Mouse (Mus musculus) forebrain, embryonic 11.5 days (tissue): ENCODE measurements around the gene Rpl24. TPM values are rescaled to one million over a fixed set of nuclear protein-coding genes. Genes with fewer than 3 reads are reported as not detected.

Experiments used
- ATAC-seq: fragments of 200-750 bp; cut with Nextera tagmentation; replicated peaks from 2 replicates; pipeline ENCODE4 v1.8.0; 2017; ENCODE audit warnings: moderate TSS enrichment; ENCODE audit not compliant: low FRiP score
- DNase-seq: peaks from one replicate; pipeline ENCODE4 v3.0.0-alpha.2; 2017; ENCODE audit warnings: low spot score
- H3K27ac ChIP-seq: fragments of 300-500 bp; sonication (generic); 2 replicates; pipeline ENCODE4 v1.5.1; 2014; ENCODE audit warnings: low read depth, low read length
- H3K27me3 ChIP-seq: fragments of 300-500 bp; sonication (generic); 2 replicates; pipeline ENCODE4 v1.6.1; 2014; ENCODE audit warnings: mild to moderate bottlenecking, low read length, mixed read lengths; ENCODE audit not compliant: control insufficient read depth, insufficient read depth
- H3K36me3 ChIP-seq: fragments of 300-500 bp; sonication (generic); 2 replicates; pipeline ENCODE4 v1.6.1; 2014; ENCODE audit warnings: mild to moderate bottlenecking, low read length, moderate library complexity, mixed read lengths; ENCODE audit not compliant: control insufficient read depth, insufficient read depth
- H3K4me1 ChIP-seq: fragments of 300-500 bp; sonication (generic); replicated peaks from 2 replicates; pipeline ENCODE4 v1.6.1; 2014; ENCODE audit warnings: low read length, mixed read lengths; ENCODE audit not compliant: control insufficient read depth, insufficient read depth
- H3K4me2 ChIP-seq: fragments of 300-500 bp; sonication (generic); 2 replicates; pipeline ENCODE4 v1.6.1; 2014; ENCODE audit warnings: low read depth, mild to moderate bottlenecking, low read length, moderate library complexity, mixed read lengths; ENCODE audit not compliant: severe bottlenecking
- H3K4me3 ChIP-seq: fragments of 300-500 bp; sonication (generic); 2 replicates; pipeline ENCODE4 v1.5.1; 2014; ENCODE audit warnings: low read depth, low read length
- H3K9ac ChIP-seq: fragments of 300-500 bp; sonication (generic); 2 replicates; pipeline ENCODE4 v1.6.1; 2014; ENCODE audit warnings: low read length
- H3K9me3 ChIP-seq: fragments of 300-500 bp; sonication (generic); 2 replicates; pipeline ENCODE4 v1.6.1; 2016; ENCODE audit warnings: low read length, mixed read lengths; ENCODE audit not compliant: control insufficient read depth
- WGBS: fragments of 180-500 bp; shearing (Covaris S2); extraction: QIAGEN DNeasy Blood & Tissue Kit; methylation state at CpG from one replicate; pipeline ENCODE4 v1.1.7; 2014; 5-methylcytosine and 5-hydroxymethylcytosine counted together
- polyA plus RNA-seq: library from polyadenylated mRNA; unstranded; fragments of >200 nt; fragmentation: Nextera tagmentation; extraction: Ambion mirVana; gene quantifications from 2 replicates; pipeline ENCODE4 v1.2.1, GENCODE M21; 2014

The Rpl24 gene
- polyA plus RNA-seq, 1 experiment from 2014 or later: 776 TPM

DNA sequence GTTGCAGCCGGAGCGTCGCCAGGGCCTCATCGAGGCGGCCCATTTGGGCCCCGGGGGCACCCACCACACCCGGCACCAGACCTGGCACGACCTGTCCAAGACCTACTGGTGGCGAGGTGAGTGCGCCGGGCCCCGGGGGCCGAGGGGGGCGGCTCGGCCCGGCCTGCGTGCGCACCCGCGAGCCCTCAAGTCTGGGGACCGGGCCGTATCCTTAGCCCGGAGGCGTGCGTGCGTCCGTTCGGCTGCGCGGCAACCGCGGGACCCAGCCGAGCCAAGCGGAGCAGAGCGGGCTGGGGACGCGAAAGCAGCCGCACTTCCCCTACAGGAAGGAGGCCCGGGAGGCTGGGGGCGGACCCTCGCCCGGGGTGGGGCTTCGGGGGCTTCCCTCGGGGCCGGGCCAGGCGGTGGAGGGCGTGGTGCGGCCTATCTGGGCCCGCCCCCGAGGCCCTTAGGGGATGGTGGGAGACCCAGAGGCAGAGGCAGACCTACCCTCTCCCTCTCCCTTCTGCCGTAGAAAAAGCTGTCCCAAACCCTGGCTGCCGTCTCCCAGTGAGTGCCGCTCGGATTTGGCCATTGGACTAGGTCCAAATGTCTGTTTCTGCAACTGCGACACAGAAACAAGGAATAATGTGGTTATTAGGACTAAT lies 8.3 kb downstream of the Rpl24 start:
- H3K4me1 ChIP-seq: peaks cover 10% of the 10 kb centered on the region; the same call in 1 of the 2 replicates
- peaks cover 14% of the 10 kb centered on the region; the same call in 1 of the 2 replicates for H3K36me3 ChIP-seq
- DNase-seq: peak; percentile 94
- H3K27me3 ChIP-seq: no peaks in the 10 kb centered on the region
- H3K27ac ChIP-seq: peak overlapping the region; percentile 77
- WGBS: 0% methylated on average over 52 of the region's 55 CpGs
- peak overlapping the region; percentile 99 for H3K4me3 ChIP-seq
- peak; percentile 86 for ATAC-seq
- H3K9me3 ChIP-seq: no peaks in the 10 kb centered on the region
- H3K9ac ChIP-seq: peak overlapping the region; percentile 87
- peak overlapping the region; percentile 60 for H3K4me2 ChIP-seq

DNA sequence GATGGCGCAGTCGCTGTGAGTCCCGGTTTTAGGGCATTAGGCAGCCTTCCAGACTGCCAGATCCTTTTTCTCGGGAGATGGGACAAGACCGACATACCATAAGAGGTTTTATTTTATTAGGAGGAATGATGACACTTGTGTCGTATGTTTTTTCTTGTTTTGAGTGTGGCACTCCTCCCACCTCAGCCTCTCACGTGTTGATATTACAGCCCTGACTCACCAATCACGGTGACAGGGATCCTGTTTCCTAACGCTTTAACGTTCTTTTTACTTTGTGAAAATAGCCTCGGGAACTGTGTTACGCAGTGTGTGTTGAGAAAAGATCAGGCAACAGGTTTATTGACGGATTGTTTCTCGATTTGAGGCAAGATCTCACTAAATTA lies 8.8 kb downstream of the Rpl24 start:
- peaks cover 14% of the 10 kb centered on the region; the same call in 1 of the 2 replicates for H3K36me3 ChIP-seq
- no peak for ATAC-seq
- peak overlapping the region; percentile 60 for H3K4me2 ChIP-seq
- H3K27me3 ChIP-seq: no peaks in the 10 kb centered on the region
- H3K9me3 ChIP-seq: no peaks in the 10 kb centered on the region
- H3K9ac ChIP-seq: peak overlapping the region; percentile 87
- 12% methylated on average over 14 of the region's 14 CpGs for WGBS
- H3K27ac ChIP-seq: no peak overlapping the region
- H3K4me3 ChIP-seq: peak overlapping the region; percentile 99
- DNase-seq: no peak
- H3K4me1 ChIP-seq: peaks cover 10% of the 10 kb centered on the region; the same call in 1 of the 2 replicates

DNA sequence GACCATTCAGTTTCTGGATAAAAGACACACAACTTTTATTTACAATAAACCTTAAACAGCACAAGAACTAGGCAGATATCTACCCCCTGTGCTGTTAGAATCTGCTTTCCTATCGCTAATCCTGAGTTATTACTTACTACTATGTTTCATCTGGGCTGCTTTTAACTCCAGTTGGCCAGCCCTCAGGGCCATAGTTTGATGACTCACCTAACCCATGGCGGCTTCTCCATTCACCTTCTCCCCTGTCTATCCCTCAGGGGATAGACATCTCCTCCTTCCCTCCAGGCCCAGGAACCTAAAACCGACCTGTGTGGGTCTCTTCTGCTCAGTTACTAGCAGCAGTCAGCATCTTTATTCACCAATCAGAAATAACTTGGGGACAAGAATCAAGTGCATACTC lies 19.9 kb downstream of the Rpl24 start:
- H3K9me3 ChIP-seq: no peaks in the 10 kb centered on the region
- ATAC-seq (no peak), DNase-seq (no peak)
- 93% methylated on average over 3 of the region's 3 CpGs for WGBS
- H3K27me3 ChIP-seq: no peaks in the 10 kb centered on the region
- H3K4me2 ChIP-seq: no peak overlapping the region
- H3K36me3 ChIP-seq: peaks cover 4% of the 10 kb centered on the region; the same call in 1 of the 2 replicates
- no peak overlapping the region for H3K27ac ChIP-seq
- H3K4me3 ChIP-seq: no peak overlapping the region
- no peaks in the 10 kb centered on the region for H3K4me1 ChIP-seq
- no peak overlapping the region for H3K9ac ChIP-seq

DNA sequence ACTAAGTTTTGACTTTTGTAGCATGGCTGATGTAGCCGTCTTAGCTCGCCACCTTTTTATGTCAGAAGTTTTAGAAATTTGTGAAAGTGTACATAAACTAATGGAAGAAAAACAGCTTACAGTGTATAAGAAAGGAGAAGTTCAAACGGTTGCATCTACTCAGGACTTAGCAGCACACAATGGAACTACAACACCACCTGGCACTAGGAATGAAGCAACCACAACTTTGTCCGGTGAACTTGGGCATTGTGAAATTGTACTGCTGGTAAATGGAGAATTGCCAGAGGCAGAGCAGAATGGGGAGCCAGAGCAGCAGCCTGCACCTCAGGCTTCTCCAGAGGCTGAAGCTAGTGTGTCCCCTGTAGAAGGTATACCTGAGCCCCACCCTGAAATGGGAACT lies 24.2 kb downstream of the Rpl24 start:
- 94% methylated on average over 4 of the region's 4 CpGs for WGBS
- H3K27me3 ChIP-seq: no peaks in the 10 kb centered on the region
- no peak overlapping the region for H3K4me2 ChIP-seq
- no peak overlapping the region for H3K4me3 ChIP-seq
- H3K36me3 ChIP-seq: peaks cover 4% of the 10 kb centered on the region; the same call in 1 of the 2 replicates
- ATAC-seq: no peak
- no peaks in the 10 kb centered on the region for H3K4me1 ChIP-seq
- no peak overlapping the region for H3K9ac ChIP-seq
- H3K9me3 ChIP-seq: no peaks in the 10 kb centered on the region
- H3K27ac ChIP-seq: no peak overlapping the region
- no peak for DNase-seq

DNA sequence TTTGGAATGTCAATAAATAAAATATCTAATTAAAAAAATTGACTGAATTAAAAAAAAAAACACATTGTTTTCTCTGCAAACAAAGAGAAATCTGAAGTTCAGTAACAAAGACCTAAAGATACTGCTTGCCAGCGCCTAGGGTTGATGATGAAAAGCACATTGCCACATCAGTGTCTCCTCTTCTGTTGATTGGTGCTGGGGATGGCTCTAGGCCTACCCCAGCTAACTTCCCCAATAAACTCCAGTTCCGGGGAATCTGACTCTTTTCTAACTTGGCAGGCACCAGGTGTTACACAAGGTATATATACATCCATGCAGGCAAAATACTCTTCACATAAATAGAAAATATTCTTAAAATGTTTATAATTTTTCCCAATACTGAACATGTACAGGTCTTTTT lies 28.2 kb downstream of the Rpl24 start:
- peaks cover 4% of the 10 kb centered on the region; the same call in 1 of the 2 replicates for H3K36me3 ChIP-seq
- WGBS: 87% methylated on average over 2 of the region's 2 CpGs
- H3K9me3 ChIP-seq: no peaks in the 10 kb centered on the region
- H3K4me2 ChIP-seq: no peak overlapping the region
- no peak overlapping the region for H3K4me3 ChIP-seq
- DNase-seq: no peak
- H3K27me3 ChIP-seq: no peaks in the 10 kb centered on the region
- no peak overlapping the region for H3K27ac ChIP-seq
- H3K4me1 ChIP-seq: no peaks in the 10 kb centered on the region
- no peak overlapping the region for H3K9ac ChIP-seq
- no peak for ATAC-seq

DNA sequence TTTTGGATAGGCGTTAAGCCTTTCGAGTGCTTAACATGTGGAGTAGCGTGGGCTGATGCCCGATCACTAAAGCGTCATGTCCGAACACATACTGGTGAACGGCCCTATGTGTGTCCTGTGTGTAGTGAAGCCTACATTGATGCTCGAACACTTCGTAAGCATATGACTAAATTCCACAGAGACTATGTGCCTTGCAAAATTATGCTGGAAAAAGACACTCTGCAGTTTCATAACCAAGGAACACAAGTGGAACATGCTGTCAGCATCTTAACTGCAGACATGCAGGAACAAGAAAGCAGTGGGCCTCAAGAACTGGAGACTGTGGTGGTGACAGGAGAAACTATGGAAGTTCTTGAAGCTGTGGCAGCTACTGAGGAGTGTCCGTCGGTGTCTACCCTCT lies 40.7 kb downstream of the Rpl24 start:
- H3K4me3 ChIP-seq: no peak overlapping the region
- 97% methylated on average over 11 of the region's 11 CpGs for WGBS
- no peaks in the 10 kb centered on the region for H3K4me1 ChIP-seq
- peaks cover 6% of the 10 kb centered on the region; the same call in 1 of the 2 replicates for H3K36me3 ChIP-seq
- ATAC-seq (no peak), DNase-seq (no peak)
- H3K27ac ChIP-seq: no peak overlapping the region
- no peaks in the 10 kb centered on the region for H3K9me3 ChIP-seq
- no peaks in the 10 kb centered on the region for H3K27me3 ChIP-seq
- no peak overlapping the region for H3K4me2 ChIP-seq
- no peak overlapping the region for H3K9ac ChIP-seq

DNA sequence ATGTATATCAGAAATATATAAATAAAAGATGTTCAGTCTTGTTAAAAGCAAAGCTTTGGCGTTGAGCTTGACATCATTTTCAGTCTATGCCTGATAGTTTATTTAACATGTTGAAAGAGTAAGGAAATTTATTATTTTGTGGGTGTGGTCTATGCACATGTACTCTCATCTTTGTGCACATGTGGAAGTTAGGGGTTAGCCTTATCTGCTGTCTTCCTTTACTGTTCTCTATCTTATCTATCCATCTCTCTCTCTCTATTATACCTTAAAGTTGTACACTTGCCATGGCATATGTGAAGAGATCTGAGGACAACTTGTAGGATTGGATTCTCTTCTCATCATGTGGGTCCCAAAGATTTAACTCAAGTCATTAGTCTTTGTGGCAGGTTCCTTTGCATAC lies 42.8 kb downstream of the Rpl24 start:
- H3K36me3 ChIP-seq: peaks cover 6% of the 10 kb centered on the region; the same call in 1 of the 2 replicates
- H3K4me1 ChIP-seq: no peaks in the 10 kb centered on the region
- H3K9ac ChIP-seq: no peak overlapping the region
- no peak overlapping the region for H3K4me2 ChIP-seq
- no peak overlapping the region for H3K27ac ChIP-seq
- WGBS: 93% methylated on average over 1 of the region's 1 CpGs
- no peaks in the 10 kb centered on the region for H3K27me3 ChIP-seq
- no peak for DNase-seq
- H3K9me3 ChIP-seq: no peaks in the 10 kb centered on the region
- no peak overlapping the region for H3K4me3 ChIP-seq
- no peak for ATAC-seq

DNA sequence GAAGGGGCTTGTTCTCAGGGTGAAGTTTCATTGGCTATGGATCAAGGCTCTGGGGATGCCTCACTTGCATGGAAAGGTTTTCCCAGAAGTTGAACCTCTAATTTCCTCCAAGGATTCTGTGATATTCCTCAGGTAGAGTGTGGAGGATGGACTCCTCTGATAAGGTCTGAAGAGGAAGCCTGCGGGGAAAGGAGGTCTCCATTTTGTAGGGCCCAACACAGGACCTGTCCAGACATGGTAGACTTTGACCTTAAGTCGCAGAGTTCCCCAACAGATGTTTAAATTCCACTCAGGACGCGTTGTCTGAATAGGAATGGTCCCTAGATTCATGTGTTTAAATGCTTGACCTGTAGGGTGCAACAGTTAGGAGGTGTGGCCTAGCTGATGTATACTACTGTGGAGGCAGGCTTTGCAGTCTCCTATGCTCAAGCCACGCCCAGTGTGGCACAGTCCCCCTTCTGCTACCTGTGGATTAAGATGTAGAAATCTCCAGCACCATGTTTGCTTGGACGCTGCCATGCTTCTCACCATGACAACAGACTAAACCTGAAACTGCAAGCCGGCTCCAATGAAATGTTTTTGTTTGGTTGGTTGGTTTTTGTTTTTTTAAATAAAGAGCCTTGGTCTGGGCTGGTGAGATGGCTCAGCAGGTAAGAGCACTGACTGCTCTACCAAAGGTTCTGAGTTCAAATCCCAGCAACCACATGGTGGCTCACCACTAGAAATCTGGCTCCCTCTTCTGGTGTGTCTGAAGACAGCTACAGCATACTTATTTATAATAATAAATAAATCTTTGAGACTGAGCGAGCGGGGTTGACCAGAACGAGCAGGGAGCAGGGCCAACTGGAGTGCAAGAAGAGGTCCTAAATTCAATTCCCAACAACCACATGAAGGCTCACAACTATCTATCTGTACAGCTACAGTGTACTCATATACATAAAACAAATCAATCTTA lies 47.0 kb downstream of the Rpl24 start:
- Histone ChIP-seq H3K4me1 (no peaks in the 10 kb centered on the region), H3K4me3 (no peak overlapping the region), H3K9me3 (no peaks in the 10 kb centered on the region), H3K36me3 (peaks cover 10% of the 10 kb centered on the region), H3K4me2 (no peak overlapping the region), H3K27ac (no peak overlapping the region), H3K9ac (no peak overlapping the region), H3K27me3 (no peaks in the 10 kb centered on the region)
- no peak for DNase-seq
- ATAC-seq: peak; percentile 44; the same call in 1 of the 2 replicates
- WGBS: 91% methylated on average over 10 of the region's 10 CpGs
